Mouse (Mus musculus) liver, adult 2 months (tissue): Measurements from ENCODE around the gene Arhgef25. TPM values are rescaled to one million over a fixed set of nuclear protein-coding genes. Genes with fewer than 3 reads are reported as not detected.

Source experiments
- DNase-seq: peaks from one replicate; pipeline ENCODE4 v3.0.0-alpha.2; 2011; ENCODE audit warnings: low read depth, low spot score; ENCODE audit errors: extremely low read depth
- H3K27ac ChIP-seq: fragments of 200-500 bp; replicated peaks from 2 replicates; pipeline ENCODE4 v1.5.1; 2012; ENCODE audit warnings: low read depth, mild to moderate bottlenecking, control low read depth, inconsistent platforms, low read length; ENCODE audit not compliant: insufficient read depth
- H3K27me3 ChIP-seq: fragments of 200-500 bp; 2 replicates; pipeline ENCODE4 v1.6.1; 2012; ENCODE audit warnings: mild to moderate bottlenecking, moderate library complexity, low read length, inconsistent platforms; ENCODE audit not compliant: control insufficient read depth, insufficient read depth
- H3K36me3 ChIP-seq: fragments of 200-500 bp; 2 replicates; pipeline ENCODE4 v1.6.1; 2012; ENCODE audit warnings: low read length, inconsistent platforms; ENCODE audit not compliant: control insufficient read depth, insufficient read depth
- H3K4me1 ChIP-seq: fragments of 200-500 bp; 2 replicates; pipeline ENCODE4 v1.6.1; 2011; ENCODE audit warnings: low read length; ENCODE audit not compliant: control insufficient read depth, insufficient read depth
- H3K4me3 ChIP-seq: fragments of 200-500 bp; 2 replicates; pipeline ENCODE4 v1.5.1; 2011; ENCODE audit warnings: low read depth, mild to moderate bottlenecking, control low read depth, low read length, moderate library complexity; ENCODE audit not compliant: insufficient read depth
- H3K79me2 ChIP-seq: fragments of 200-500 bp; 2 replicates; pipeline ENCODE4 v1.6.1; 2012; ENCODE audit warnings: inconsistent platforms, mild to moderate bottlenecking, low read length, moderate library complexity; ENCODE audit not compliant: control insufficient read depth, insufficient read depth
- H3K9ac ChIP-seq: fragments of 200-500 bp; 2 replicates; pipeline ENCODE4 v1.6.1; 2012; ENCODE audit warnings: low read depth, mild to moderate bottlenecking, control low read depth, inconsistent platforms, low read length
- CTCF ChIP-seq: fragments of 200-500 bp; IDR thresholded peaks from 2 replicates; pipeline ENCODE4 v1.5.1; 2011; ENCODE audit warnings: low read depth, low read length, control low read depth
- POLR2A ChIP-seq: fragments of 200-500 bp; IDR thresholded peaks from 2 replicates; pipeline ENCODE4 v1.6.1; 2011; ENCODE audit warnings: low read length, control low read depth; ENCODE audit not compliant: insufficient read depth; ENCODE audit errors: extremely low read depth
- WGBS: fragments of 180-500 bp; shearing (Covaris S2); methylation state at CpG from one replicate; pipeline ENCODE4 v1.1.7; 2018; 5-methylcytosine and 5-hydroxymethylcytosine counted together
- polyA plus RNA-seq: library from polyadenylated mRNA; depleted of rRNA; stranded (reverse); fragments of >200 nt; gene quantifications from 2 replicates; pipeline ENCODE4 v1.2.3, GENCODE M21; 2012
- total RNA-seq: library from RNA; depleted of rRNA; stranded (reverse); fragments of >200 nt; gene quantifications from 2 replicates; pipeline ENCODE4 v1.2.3, GENCODE M21; 2014

Arhgef25 gene
- total and polyA plus RNA-seq, 2 experiments = 0.83 to 1.4 TPM

DNA sequence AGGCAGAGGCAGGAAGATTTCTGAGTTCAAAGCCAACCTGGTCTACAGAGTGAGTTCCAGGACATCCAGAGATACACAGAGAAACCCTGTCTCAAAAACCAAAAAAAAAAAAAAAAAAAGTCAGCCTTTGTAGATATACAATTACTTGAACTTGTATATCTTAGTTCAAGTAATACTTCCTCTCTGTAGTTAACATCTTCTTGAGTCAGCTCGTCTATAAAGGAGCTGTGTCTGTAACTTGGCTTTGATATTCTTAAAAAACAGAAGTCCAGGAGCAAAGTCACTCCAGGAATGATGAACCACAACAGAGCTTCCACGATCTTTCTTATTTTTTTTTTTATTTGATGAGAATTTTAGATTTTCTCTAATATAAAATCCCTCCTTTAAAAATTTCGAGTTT is 29.2 kb downstream of the Arhgef25 start:
- 71% methylated on average over 3 of the region's 3 CpGs for WGBS
- Histone ChIP-seq H3K27ac (no peak overlapping the region), H3K9ac (no peak overlapping the region), H3K27me3 (no peaks in the 10 kb centered on the region), H3K4me3 (no peak overlapping the region), H3K36me3 (no peaks in the 10 kb centered on the region), H3K79me2 (peaks cover 7% of the 10 kb centered on the region; the same call in 1 of the 2 replicates), H3K4me1 (peaks cover 8% of the 10 kb centered on the region)
- DNase-seq = no peak
- TF ChIP-seq CTCF (no peak), POLR2A (no peak)

DNA sequence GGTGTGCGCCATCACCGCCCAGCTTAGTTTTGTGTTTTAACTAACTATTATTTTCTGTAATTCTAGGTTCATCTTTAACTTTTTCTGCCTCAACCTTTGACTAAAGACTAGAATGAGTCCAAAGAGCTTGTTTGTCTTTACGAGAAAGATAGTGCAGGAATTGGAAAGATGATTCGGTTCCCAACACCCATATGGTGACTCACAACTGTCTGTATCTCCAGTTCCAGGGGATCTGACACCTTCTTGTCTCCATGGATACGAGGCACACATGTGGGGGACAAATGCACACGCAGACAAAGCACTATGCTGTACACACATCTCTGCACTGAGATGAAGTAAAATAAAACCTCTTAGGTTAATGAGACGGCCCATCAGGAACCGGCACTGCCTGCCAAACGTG is 29.8 kb downstream of the Arhgef25 start:
- no peaks in the 10 kb centered on the region for H3K36me3 ChIP-seq

DNA sequence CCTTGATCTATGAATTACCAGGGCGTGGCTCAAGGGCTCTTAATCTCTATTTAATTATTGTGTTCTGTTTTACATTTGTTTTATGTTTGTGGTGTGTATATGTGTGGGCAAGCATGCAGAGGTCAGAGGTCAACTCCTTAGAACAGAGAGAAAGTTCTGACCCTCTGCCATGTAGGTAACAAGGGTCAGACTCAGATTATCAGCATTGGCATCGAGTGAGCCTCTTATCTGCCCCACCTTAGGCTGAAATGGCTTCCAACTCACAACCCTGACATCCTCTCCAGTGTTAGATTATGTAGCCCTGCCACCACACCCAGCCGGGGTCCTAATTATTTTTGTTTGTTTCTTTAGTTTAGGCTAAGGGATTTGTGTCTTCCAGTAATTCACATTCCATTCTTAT is 31.4 kb downstream of the Arhgef25 start:
- DNase-seq = peak; percentile 55
- Histone ChIP-seq H3K9ac (no peak overlapping the region), H3K4me1 (peaks cover 12% of the 10 kb centered on the region), H3K27ac (no peak overlapping the region), H3K27me3 (no peaks in the 10 kb centered on the region), H3K4me3 (no peak overlapping the region), H3K79me2 (no peaks in the 10 kb centered on the region), H3K36me3 (no peaks in the 10 kb centered on the region)
- no peak for TF ChIP-seq CTCF
- no peak for TF ChIP-seq POLR2A
- 59% methylated on average over 3 of the region's 3 CpGs for WGBS

More for the DNA sequence above, 29.8 kb downstream of the Arhgef25 start:
- H3K79me2 ChIP-seq = peaks cover under 1% of the 10 kb centered on the region; the same call in 1 of the 2 replicates
- no peaks in the 10 kb centered on the region for H3K27me3 ChIP-seq
- no peak overlapping the region for H3K9ac ChIP-seq
- H3K4me1 ChIP-seq = peaks cover 10% of the 10 kb centered on the region
- H3K4me3 ChIP-seq = no peak overlapping the region
- DNase-seq = peak; percentile 93
- 22% methylated on average over 9 of the region's 9 CpGs for WGBS
- peak overlapping the region; percentile 64 for H3K27ac ChIP-seq
- no peak for TF ChIP-seq POLR2A
- TF ChIP-seq CTCF = no peak

DNA sequence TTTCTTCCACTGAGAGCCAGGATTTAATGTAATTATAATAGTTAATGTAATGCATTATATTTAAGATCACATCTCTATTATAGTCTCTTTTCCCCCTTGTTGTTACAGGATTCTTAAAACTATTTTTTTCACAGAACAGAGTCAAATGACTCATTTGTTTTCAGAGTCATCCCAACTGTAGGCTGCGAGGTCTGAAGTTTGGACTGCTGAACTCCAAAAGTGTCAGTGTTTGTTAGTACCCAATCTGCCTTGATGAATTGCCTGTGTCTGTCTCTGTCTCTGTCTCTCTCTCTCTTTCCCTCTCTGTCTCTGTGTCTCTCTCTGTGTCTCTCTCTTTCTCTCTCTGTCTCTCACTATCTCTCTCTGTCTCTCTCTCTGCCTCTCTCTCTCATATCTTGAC is 33.4 kb downstream of the Arhgef25 start:
- WGBS = 11% methylated on average over 1 of the region's 1 CpGs
- no peak for TF ChIP-seq CTCF
- no peak for TF ChIP-seq POLR2A
- peak; percentile 84 for DNase-seq

DNA sequence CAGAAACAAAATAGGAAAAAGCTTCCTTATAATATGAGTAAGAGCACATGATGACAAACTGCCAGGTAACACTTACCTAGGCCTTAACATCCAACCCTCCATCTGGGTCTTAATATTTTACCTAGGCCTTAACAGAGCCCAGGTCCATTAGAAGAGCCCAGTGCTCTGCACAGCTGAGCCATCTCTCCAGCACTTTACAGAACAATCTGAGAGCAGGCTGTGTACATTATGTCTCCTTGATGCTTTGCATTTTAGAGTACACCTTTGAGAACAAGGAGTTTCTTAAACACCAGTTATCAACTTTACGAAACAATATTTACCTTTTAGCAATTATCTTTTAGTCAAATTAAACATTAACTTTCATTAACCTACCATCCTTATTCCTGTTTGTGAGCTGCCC is 33.8 kb downstream of the Arhgef25 start:
- H3K79me2 ChIP-seq = no peaks in the 10 kb centered on the region
- 20% methylated on average over 1 of the region's 1 CpGs for WGBS
- no peaks in the 10 kb centered on the region for H3K27me3 ChIP-seq
- peak; percentile 89 for DNase-seq
- no peaks in the 10 kb centered on the region for H3K36me3 ChIP-seq
- no peak overlapping the region for H3K4me3 ChIP-seq
- no peak for TF ChIP-seq CTCF
- no peak for TF ChIP-seq POLR2A
- H3K9ac ChIP-seq = no peak overlapping the region
- peaks cover 12% of the 10 kb centered on the region for H3K4me1 ChIP-seq
- H3K27ac ChIP-seq = peak overlapping the region; percentile 93

More for the DNA sequence above, 33.4 kb downstream of the Arhgef25 start:
- H3K27me3 ChIP-seq = no peaks in the 10 kb centered on the region
- no peak overlapping the region for H3K4me3 ChIP-seq
- no peak overlapping the region for H3K9ac ChIP-seq
- H3K4me1 ChIP-seq = peaks cover 12% of the 10 kb centered on the region
- H3K79me2 ChIP-seq = no peaks in the 10 kb centered on the region
- H3K27ac ChIP-seq = peak overlapping the region; percentile 91
- H3K36me3 ChIP-seq = no peaks in the 10 kb centered on the region

DNA sequence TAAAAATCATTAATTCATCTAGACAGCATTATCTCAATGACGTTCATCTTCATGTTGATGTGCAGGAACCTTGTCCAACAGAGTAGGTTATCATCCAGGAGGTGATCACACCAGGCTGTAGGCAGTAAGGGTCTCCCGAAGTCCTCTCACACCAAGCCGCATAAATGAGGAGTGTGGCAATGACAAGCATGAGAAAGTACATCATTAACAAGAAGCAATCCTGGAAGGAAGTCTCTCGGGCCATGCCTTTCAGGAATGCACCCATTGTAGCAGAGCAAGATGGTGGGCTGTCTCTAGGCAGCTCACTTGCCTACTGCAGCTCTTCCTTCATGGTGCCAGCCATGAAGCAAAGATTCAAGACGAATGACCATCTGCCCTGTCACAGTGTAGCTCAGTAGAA is 35.2 kb downstream of the Arhgef25 start:
- TF ChIP-seq POLR2A = no peak
- TF ChIP-seq CTCF = no peak
- H3K27ac ChIP-seq = peak overlapping the region; percentile 29
- no peaks in the 10 kb centered on the region for H3K27me3 ChIP-seq
- peaks cover 16% of the 10 kb centered on the region for H3K4me1 ChIP-seq
- no peaks in the 10 kb centered on the region for H3K36me3 ChIP-seq
- DNase-seq = no peak
- no peak overlapping the region for H3K9ac ChIP-seq
- no peak overlapping the region for H3K4me3 ChIP-seq
- 68% methylated on average over 5 of the region's 5 CpGs for WGBS
- H3K79me2 ChIP-seq = no peaks in the 10 kb centered on the region
